Mouse (Mus musculus): ENCODE measurements around the gene Chd8. TPM values are rescaled to one million over a fixed set of nuclear protein-coding genes. Genes with fewer than 3 reads are reported as not detected.
"Not testable (repeated sequence)": the region's sequence is repeated elsewhere in the genome, so short reads cannot be mapped to it uniquely, and the experiment has no call there.

The Chd8 gene
- polyA plus RNA-seq (2015; fragmentation: Nextera tagmentation; extraction: Ambion mirVana) = 42.4 and 43.8 TPM in 2 replicates

DNA sequence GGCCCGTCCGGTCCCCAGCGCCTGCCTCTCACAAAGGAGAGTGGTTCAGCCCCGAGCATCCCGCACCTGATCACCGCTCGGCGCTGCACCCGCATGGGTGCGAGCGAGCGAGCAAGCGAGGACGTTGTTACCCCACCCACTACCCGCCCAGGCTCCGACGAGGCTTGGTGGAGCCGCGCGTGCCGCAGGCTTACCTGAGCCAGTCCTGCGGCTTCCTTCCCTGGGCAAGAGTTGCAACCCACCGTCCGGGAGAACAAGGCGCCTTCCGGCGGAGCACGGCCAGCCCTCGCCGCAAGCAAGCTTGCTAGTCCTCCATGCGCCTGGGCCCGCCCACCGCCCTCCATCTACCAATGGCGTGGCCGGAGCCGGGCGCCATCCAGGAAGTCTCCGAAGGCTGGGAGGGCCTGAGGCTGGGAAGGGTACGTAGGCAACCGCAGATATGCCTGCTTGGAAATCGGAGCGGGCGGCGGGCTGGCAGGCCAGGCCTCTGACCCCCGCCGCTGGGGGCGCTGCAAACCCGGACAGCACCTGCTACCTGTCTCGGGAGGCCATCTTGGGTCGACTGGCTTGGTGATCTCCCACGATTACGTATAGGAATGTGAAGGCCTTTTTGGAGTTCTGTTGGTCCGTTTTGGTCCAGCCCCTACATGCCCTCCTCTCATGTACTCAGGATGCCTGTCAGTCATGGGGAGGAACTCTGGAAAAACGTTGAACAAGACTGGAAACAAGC is at the start of gene Chd8:
Chd8 (minus strand) TSS at position 297 of the 730 bp plus-strand sequence.
- no peaks in the 10 kb centered on the region for H3K9me3 ChIP-seq
- H3K4me3 ChIP-seq = peak within 1 kb of the TSS; percentile 90
- H3K4me1 ChIP-seq (replicated peaks) = peaks cover 23% of the 10 kb centered on the region
- H3K27me3 ChIP-seq = no peaks in the 10 kb centered on the region
- H3K36me3 ChIP-seq = peaks cover 12% of the 10 kb centered on the region
- peak within 1 kb of the TSS; percentile 96 for H3K27ac ChIP-seq
- ATAC-seq (ENCODE audit: low FRiP score) = peak; percentile 100
- H3K9ac ChIP-seq = peak within 1 kb of the TSS; percentile 92
- peak within 1 kb of the TSS; percentile 84 for H3K4me2 ChIP-seq
- WGBS = under 1% methylated on average over 54 of the region's 54 CpGs

GRCm38 (mm10) chr14:52306100-52306499 is 48.5 kb upstream of the Chd8 start:
- no peaks in the 10 kb centered on the region for H3K9me3 ChIP-seq
- H3K27me3 ChIP-seq = no peaks in the 10 kb centered on the region
- ATAC-seq (ENCODE audit: low FRiP score) = no peak
- H3K27ac ChIP-seq = no peak overlapping the region
- H3K4me2 ChIP-seq = no peak overlapping the region
- no peak overlapping the region for H3K9ac ChIP-seq
- no peak overlapping the region for H3K4me3 ChIP-seq
- 94% methylated on average over 2 of the region's 2 CpGs for WGBS
- H3K4me1 ChIP-seq (replicated peaks) = peaks cover 33% of the 10 kb centered on the region
- H3K36me3 ChIP-seq = peaks cover 22% of the 10 kb centered on the region

DNA sequence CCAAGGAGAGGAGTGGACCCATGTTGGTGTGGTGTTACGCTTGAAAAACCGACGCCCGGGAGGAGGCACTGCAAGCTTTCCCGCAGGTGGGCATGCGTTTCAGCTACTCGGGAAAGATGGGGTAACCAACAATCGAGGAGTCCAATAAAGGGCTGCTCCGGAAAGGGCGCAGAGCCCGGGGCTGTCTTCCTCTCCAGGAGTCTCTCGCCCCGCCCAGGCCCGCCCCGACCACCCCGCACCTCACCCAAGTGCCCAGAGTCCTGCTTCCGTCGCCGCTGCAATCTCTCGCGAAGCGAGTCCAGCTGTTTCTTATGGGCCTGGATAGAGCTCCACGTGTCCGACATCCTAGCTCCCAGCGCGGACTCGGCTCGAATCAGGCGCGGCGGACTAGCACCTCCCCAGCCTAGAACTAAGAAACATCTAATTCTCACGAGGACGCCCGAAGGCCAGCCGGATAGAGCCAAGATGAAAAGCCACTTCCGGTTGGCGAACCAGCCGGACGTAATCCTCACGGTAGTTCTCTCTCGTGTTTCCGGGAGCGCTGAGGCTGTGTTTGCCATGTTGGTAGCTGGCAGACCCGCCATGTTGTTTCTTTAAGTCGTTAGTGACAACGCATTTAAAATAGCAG is 47.2 kb upstream of the Chd8 start, which contains the start of gene Mettl3:
Mettl3 (minus strand) TSS at position 485 of the 628 bp plus-strand sequence.
- peak; percentile 96 for ATAC-seq (ENCODE audit: low FRiP score)
- WGBS = under 1% methylated on average over 46 of the region's 46 CpGs
- peak within 1 kb of the TSS; percentile 62 for H3K4me3 ChIP-seq
- H3K9me3 ChIP-seq = no peaks in the 10 kb centered on the region
- peaks cover 20% of the 10 kb centered on the region for H3K36me3 ChIP-seq
- peaks cover 25% of the 10 kb centered on the region for H3K4me1 ChIP-seq (replicated peaks)
- H3K9ac ChIP-seq = peak within 1 kb of the TSS; percentile 80
- peak within 1 kb of the TSS; percentile 94 for H3K27ac ChIP-seq
- peak within 1 kb of the TSS; percentile 75 for H3K4me2 ChIP-seq
- no peaks in the 10 kb centered on the region for H3K27me3 ChIP-seq

- peak overlapping the region; percentile 75; the same call in 1 of the 2 replicates for H3K4me2 ChIP-seq
- 91% methylated on average over 3 of the region's 3 CpGs for WGBS
- not testable (repeated sequence) for H3K9ac ChIP-seq
Observed at GRCm38 (mm10) chr14:52303517-52303916, 45.9 kb upstream of the Chd8 start.

GRCm38 (mm10) chr14:52295558-52296264 is 38.1 kb upstream of the Chd8 start:
- H3K9me3 ChIP-seq = no peaks in the 10 kb centered on the region
- no peaks in the 10 kb centered on the region for H3K4me1 ChIP-seq (replicated peaks)
- no peak overlapping the region for H3K4me3 ChIP-seq
- peaks cover 86% of the 10 kb centered on the region for H3K36me3 ChIP-seq
- no peak overlapping the region for H3K4me2 ChIP-seq
- H3K27ac ChIP-seq = no peak overlapping the region
- no peak overlapping the region for H3K9ac ChIP-seq
- ATAC-seq (ENCODE audit: low FRiP score) = peak; percentile 67
- WGBS = 70% methylated on average over 6 of the region's 6 CpGs
- H3K27me3 ChIP-seq = no peaks in the 10 kb centered on the region

More at GRCm38 (mm10) chr14:52303517-52303916, 45.9 kb upstream of the Chd8 start:
- Histone ChIP-seq H3K36me3 (peaks cover 18% of the 10 kb centered on the region), H3K4me1 (replicated peaks) (peaks cover 22% of the 10 kb centered on the region)
- not testable (repeated sequence) for H3K27me3 ChIP-seq; H3K4me3 ChIP-seq; H3K9me3 ChIP-seq; ATAC-seq (ENCODE audit: low FRiP score); H3K27ac ChIP-seq

DNA sequence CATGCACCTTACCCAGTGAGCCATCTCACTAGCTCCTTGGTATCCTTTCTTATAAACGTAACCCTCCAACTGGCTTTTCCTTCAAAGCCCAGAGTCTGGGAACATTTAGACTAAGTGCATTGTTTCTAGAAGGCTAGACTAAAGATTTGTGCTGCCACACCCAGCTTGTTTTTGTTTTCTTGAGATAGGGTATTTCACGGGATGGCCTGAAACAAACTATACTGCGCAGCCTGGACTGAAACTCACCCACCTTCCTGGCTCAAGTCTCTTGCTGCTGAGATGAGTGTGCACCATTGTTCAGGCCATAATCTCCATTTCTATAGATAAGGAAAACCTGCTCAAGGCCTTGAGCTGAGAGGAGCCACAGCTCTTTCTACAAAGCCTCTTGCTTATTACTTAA is 26.6 kb upstream of the Chd8 start:
- Histone ChIP-seq H3K9ac (no peak overlapping the region), H3K4me1 (replicated peaks) (peaks cover 9% of the 10 kb centered on the region), H3K9me3 (no peaks in the 10 kb centered on the region), H3K36me3 (peaks cover 37% of the 10 kb centered on the region), H3K27ac (no peak overlapping the region), H3K27me3 (no peaks in the 10 kb centered on the region), H3K4me2 (no peak overlapping the region), H3K4me3 (no peak overlapping the region)
- WGBS = 96% methylated on average over 3 of the region's 3 CpGs
- ATAC-seq (ENCODE audit: low FRiP score) = no peak

- WGBS = 96% methylated on average over 5 of the region's 5 CpGs
- Histone ChIP-seq H3K4me3 (no peak overlapping the region), H3K27me3 (no peaks in the 10 kb centered on the region), H3K36me3 (peaks cover 33% of the 10 kb centered on the region), H3K4me2 (no peak overlapping the region), H3K4me1 (replicated peaks) (peaks cover 9% of the 10 kb centered on the region), H3K9ac (no peak overlapping the region), H3K27ac (no peak overlapping the region), H3K9me3 (no peaks in the 10 kb centered on the region)
- ATAC-seq (ENCODE audit: low FRiP score) = no peak
Observed at GRCm38 (mm10) chr14:52283629-52284028, 26.0 kb upstream of the Chd8 start.

DNA sequence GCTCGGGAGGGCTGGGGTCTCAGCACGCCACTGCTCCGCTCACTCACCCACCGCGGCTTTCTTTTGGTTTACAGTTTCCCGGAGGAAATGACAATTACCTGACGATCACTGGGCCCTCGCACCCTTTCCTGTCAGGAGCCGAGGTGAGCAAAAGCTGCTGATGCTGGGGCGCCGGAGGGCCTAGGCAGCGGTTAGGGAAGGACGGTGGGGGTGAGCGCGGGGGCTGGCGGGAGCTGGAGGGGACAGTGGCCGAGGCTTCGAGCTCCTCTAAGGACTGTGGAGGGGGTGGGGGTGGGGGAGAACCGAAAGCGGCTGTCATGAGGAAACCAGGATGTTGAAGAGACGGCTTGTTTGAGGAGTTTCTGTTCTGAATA is 22.2 kb upstream of the Chd8 start:
- Histone ChIP-seq H3K27me3 (no peaks in the 10 kb centered on the region), H3K4me3 (peak overlapping the region; percentile 81)
- peak; percentile 55 for ATAC-seq (ENCODE audit: low FRiP score)

DNA sequence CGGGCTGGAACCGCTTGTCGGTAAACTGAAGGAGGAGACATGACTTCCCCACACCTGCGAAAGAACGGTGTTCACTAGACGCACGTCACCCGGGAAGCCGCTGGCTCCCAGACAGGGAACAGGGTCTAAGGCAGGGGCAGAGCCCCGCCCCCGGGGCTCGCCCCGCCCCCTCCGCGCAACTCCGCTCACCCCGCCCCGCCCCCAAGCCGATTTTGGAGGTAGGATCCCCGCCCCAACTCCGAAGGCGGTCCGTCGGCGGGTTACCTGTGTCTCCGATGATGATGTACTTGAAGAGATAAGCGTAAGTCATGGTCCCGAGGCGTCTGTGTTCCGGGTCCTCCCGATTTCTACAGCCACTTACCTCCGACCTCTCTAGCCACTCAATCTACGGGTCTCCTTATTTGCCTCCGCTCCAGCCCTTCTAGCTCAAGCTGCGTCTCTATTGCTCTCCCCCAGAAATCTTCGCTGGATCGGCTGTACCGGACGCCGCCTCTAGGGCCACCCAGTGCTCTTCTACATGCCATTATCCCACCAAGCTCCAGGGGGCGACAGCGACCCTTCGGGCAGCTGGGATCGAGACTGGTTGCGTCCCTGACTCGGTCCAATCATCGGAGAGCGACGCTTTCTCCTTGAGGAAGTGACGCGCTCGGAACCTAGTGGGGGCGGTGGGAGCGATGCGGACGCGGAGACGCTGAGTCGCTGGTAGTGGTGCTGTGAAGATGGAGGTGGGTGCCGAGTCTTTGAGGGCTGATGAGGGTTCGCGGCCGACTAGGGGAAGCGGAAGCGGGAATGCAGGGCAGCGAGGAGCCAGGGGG is 21.6 kb upstream of the Chd8 start, which contains the start of the genes Tox4 and Rab2b:
Tox4 (plus strand) TSS at position 215 of the 815 bp plus-strand sequence.
Rab2b (minus strand) TSS at position 614 of the 815 bp plus-strand sequence.
- WGBS = under 1% methylated on average over 65 of the region's 66 CpGs
- Histone ChIP-seq H3K27me3 (no peaks in the 10 kb centered on the region), H3K27ac (peak within 1 kb of the TSS; percentile 90), H3K36me3 (peaks cover 18% of the 10 kb centered on the region), H3K9me3 (no peaks in the 10 kb centered on the region), H3K4me1 (replicated peaks) (peaks cover 13% of the 10 kb centered on the region), H3K4me3 (peak within 1 kb of the TSS; percentile 81), H3K4me2 (peak within 1 kb of the TSS; percentile 72), H3K9ac (peak within 1 kb of the TSS; percentile 92)
- peak; percentile 99 for ATAC-seq (ENCODE audit: low FRiP score)

More for the DNA sequence above, 22.2 kb upstream of the Chd8 start:
- peak overlapping the region; percentile 90 for H3K27ac ChIP-seq
- H3K9me3 ChIP-seq = no peaks in the 10 kb centered on the region
- peak overlapping the region; percentile 72 for H3K4me2 ChIP-seq
- peaks cover 12% of the 10 kb centered on the region for H3K36me3 ChIP-seq
- WGBS = 1% methylated on average over 21 of the region's 21 CpGs
- peaks cover 13% of the 10 kb centered on the region for H3K4me1 ChIP-seq (replicated peaks)
- peak overlapping the region; percentile 92 for H3K9ac ChIP-seq

DNA sequence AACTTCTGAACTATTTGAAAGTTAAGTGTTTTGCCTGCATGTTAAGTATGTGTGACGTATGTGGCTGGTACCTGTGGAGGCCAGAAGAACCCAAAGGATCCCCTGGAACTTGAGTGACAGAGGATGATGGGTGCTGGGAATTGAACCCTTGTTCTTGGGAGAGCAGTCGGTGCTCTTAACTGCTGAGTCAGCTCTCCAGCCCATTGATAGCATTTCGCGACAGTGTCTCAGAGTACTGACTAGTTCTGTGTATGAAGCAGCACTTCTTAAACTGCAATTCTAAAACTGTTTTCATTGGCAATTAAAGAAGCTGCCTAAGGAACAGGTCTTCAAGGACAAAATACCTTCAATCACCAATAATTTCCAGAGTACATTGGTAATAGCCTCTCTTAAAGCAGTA is 19.6 kb upstream of the Chd8 start:
- Histone ChIP-seq H3K9ac (no peak overlapping the region), H3K36me3 (peaks cover 32% of the 10 kb centered on the region), H3K4me2 (no peak overlapping the region), H3K27me3 (no peaks in the 10 kb centered on the region), H3K4me3 (no peak overlapping the region), H3K4me1 (replicated peaks) (peaks cover 13% of the 10 kb centered on the region), H3K9me3 (no peaks in the 10 kb centered on the region), H3K27ac (no peak overlapping the region)
- 94% methylated on average over 4 of the region's 4 CpGs for WGBS
- ATAC-seq (ENCODE audit: low FRiP score) = no peak

- Histone ChIP-seq H3K27me3 (no peaks in the 10 kb centered on the region), H3K36me3 (peaks cover 51% of the 10 kb centered on the region), H3K9ac (no peak overlapping the region), H3K4me3 (no peak overlapping the region), H3K4me2 (no peak overlapping the region), H3K9me3 (no peaks in the 10 kb centered on the region), H3K4me1 (replicated peaks) (no peaks in the 10 kb centered on the region), H3K27ac (no peak overlapping the region)
- WGBS = 81% methylated on average over 3 of the region's 3 CpGs
- no peak for ATAC-seq (ENCODE audit: low FRiP score)
Observed at GRCm38 (mm10) chr14:52272781-52273180, 15.2 kb upstream of the Chd8 start.

All from hindbrain, embryonic 13.5 days (tissue).